ENCODE assay signal across 23 mouse cellular contexts in the genomic region with DNA sequence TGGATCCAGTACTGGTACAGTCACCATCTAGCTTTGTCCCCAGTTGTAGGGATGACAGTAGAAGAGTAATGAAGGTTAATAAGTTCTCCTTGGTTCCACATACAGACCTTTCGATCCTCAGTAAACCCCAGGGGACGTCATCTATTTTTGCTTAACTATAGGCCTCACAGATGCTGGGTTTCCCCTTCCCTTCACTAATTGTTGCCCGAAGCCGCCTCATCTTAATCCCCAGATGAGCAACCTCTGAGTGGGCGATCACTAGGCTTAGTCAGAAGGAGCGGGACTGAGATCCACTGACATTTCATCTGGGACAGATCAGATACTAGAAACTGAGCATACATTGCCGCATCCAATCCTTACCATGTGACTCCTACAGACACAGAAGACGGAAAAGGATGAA. TPM values are rescaled to one million over a fixed set of nuclear protein-coding genes. Genes with fewer than 3 reads are reported as not detected.
A peak's percentile ranks its signal among the peaks of the same experiment; 100 is the strongest.
DNase-seq lines count a peak whose midpoint lies in the region; ATAC-seq and TF ChIP-seq lines count a peak whose summit lies in the region.
"Had no signal": no experiment of that assay in that cellular context is flagged by ENCODE, and none has a peak within 500 bp of the region (broad histone marks: within the 10 kb centered on the region; RNA-seq: fewer than 3 reads in every experiment).

No protein-coding gene starts in this region.

- no peaks in the 10 kb centered on the region for H3K79me2 ChIP-seq in CH12.LX (replicated peaks; ENCODE audit: control insufficient read depth, extremely low read depth, insufficient read depth, poor library complexity, severe bottlenecking)
- H3K79me2 ChIP-seq in myocyte (ENCODE audit: control insufficient read depth, insufficient read depth): no peaks in the 10 kb centered on the region

- dilution Hi-C loops in CH12.LX (cut with MboI; ENCODE audit: extremely low pct_ligation_motif_present, extremely low pct_unique_long_range_greater_than_20kb, low sequenced_read_pairs): no loop called here

- H3K27ac ChIP-seq in forebrain, embryonic 10.5 days: peak overlapping the region; percentile 62
- no peak overlapping the region for H3K27ac ChIP-seq in forebrain, postnatal 0 days (ENCODE audit: low read depth, low read length)
- H3K27ac ChIP-seq in CH12.LX (ENCODE audit: insufficient read depth, low read depth): no peak overlapping the region
- H3K27ac ChIP-seq in stomach, postnatal 0 days (replicated peaks): no peak overlapping the region
- H3K27ac ChIP-seq: forebrain, embryonic 13.5 days; gastrocnemius, adult 2 months; heart, embryonic 13.5 days; hindbrain, embryonic 15.5 days had no signal

- H3ac ChIP-seq in myocyte (ENCODE audit: control insufficient read depth, insufficient read length): no peak overlapping the region

- peak; percentile 85 for TF ChIP-seq EP300 in CH12.LX (IDR thresholded peaks at IDR 0.05; ENCODE audit: low read length)
- TF ChIP-seq EP300 in stomach, postnatal 0 days (optimal IDR thresholded peaks at IDR 0.05): no peak

- no peak for TF ChIP-seq CTCF in forebrain, postnatal 0 days (IDR thresholded peaks at IDR 0.05; ENCODE audit: low read depth)
- no peak for TF ChIP-seq CTCF in CH12.LX (conservative IDR thresholded peaks at IDR 0.05 in 1 of 2, IDR thresholded peaks at IDR 0.05 in 1 of 2; ENCODE audit: low read depth in 2 of 2, low read length in 2 of 2)
- no peak for TF ChIP-seq CTCF in stomach, postnatal 0 days (IDR thresholded peaks at IDR 0.05; ENCODE audit: low read depth)

- TF ChIP-seq RAD21 in CH12.LX (IDR thresholded peaks at IDR 0.05; ENCODE audit: low read depth, low read length): peak; percentile 16

- H3K27me3 ChIP-seq in forebrain, embryonic 10.5 days (ENCODE audit: poor library complexity, severe bottlenecking): no peaks in the 10 kb centered on the region
- no peaks in the 10 kb centered on the region for H3K27me3 ChIP-seq in forebrain, postnatal 0 days (ENCODE audit: insufficient read depth, low read length)
- H3K27me3 ChIP-seq in CH12.LX (replicated peaks) (peaks cover 3% of the 10 kb centered on the region), myocyte (ENCODE audit: control insufficient read depth, insufficient read depth, insufficient read length) (no peaks in the 10 kb centered on the region)
- H3K27me3 ChIP-seq in stomach, postnatal 0 days (ENCODE audit: control insufficient read depth, insufficient read depth, low read length): no peaks in the 10 kb centered on the region
- H3K27me3 ChIP-seq: forebrain, embryonic 13.5 days; heart, embryonic 13.5 days; hindbrain, embryonic 15.5 days had no signal

- WGBS in forebrain, embryonic 10.5 days: 67% methylated on average over 8 of the region's 8 CpGs
- whole genome bisulfite sequencing in forebrain, postnatal 0 days: 57% methylated on average over 8 of the region's 8 CpGs
- 86% methylated on average over 8 of the region's 8 CpGs for WGBS in stomach, postnatal 0 days

- H3K9ac ChIP-seq in forebrain, postnatal 0 days: no peak overlapping the region
- peak overlapping the region; percentile 32; the same call in 1 of the 2 replicates for H3K9ac ChIP-seq in CH12.LX (ENCODE audit: insufficient read depth, low read depth)
- H3K9ac ChIP-seq in stomach, postnatal 0 days (ENCODE audit: low read length): no peak overlapping the region
- H3K9ac ChIP-seq: forebrain, embryonic 13.5 days; heart, embryonic 13.5 days; hindbrain, embryonic 15.5 days had no signal

- no peak overlapping the region for H3K4me2 ChIP-seq in forebrain, postnatal 0 days (ENCODE audit: low read depth)
- peak overlapping the region; percentile 82 for H3K4me2 ChIP-seq in CH12.LX (ENCODE audit: insufficient read depth, low read depth, poor library complexity, severe bottlenecking)
- H3K4me2 ChIP-seq in myocyte (ENCODE audit: low read depth): peak overlapping the region; percentile 62
- no peak overlapping the region for H3K4me2 ChIP-seq in stomach, postnatal 0 days (replicated peaks; ENCODE audit: low read depth)
- H3K4me2 ChIP-seq: forebrain, embryonic 13.5 days; heart, embryonic 13.5 days; hindbrain, embryonic 15.5 days had no signal

- no peak for ATAC-seq in forebrain, postnatal 0 days
- ATAC-seq in stomach, postnatal 0 days (ENCODE audit: low FRiP score, low TSS enrichment): no peak
- ATAC-seq: activated CD4-positive, CD25-positive, alpha-beta regulatory T cell, adult 4 months; CD4-positive, CD25-positive, alpha-beta regulatory T cell, adult 4 months; forebrain, embryonic 13.5 days had no signal

- H3K4me3 ChIP-seq in forebrain, embryonic 10.5 days: no peak overlapping the region
- H3K4me3 ChIP-seq in forebrain, postnatal 0 days (ENCODE audit: low read depth, low read length): no peak overlapping the region
- H3K4me3 ChIP-seq in CH12.LX (replicated peaks in 1 of 3; ENCODE audit: low read depth in 2 of 3, low read length in 2 of 3, poor library complexity in 1 of 3) (no peak overlapping the region), myocyte (no peak overlapping the region)
- H3K4me3 ChIP-seq in stomach, postnatal 0 days (ENCODE audit: low read depth, low read length): no peak overlapping the region
- H3K4me3 ChIP-seq: forebrain, embryonic 13.5 days; gastrocnemius, adult 2 months; heart, embryonic 13.5 days; hindbrain, embryonic 15.5 days had no signal

- H3K9me3 ChIP-seq in forebrain, embryonic 10.5 days: no peaks in the 10 kb centered on the region
- H3K9me3 ChIP-seq in forebrain, postnatal 0 days (ENCODE audit: low read length): no peaks in the 10 kb centered on the region
- H3K9me3 ChIP-seq in CH12.LX (replicated peaks; ENCODE audit: low read length): no peaks in the 10 kb centered on the region
- H3K9me3 ChIP-seq in stomach, postnatal 0 days (ENCODE audit: control insufficient read depth, low read length): no peaks in the 10 kb centered on the region
- H3K9me3 ChIP-seq: forebrain, embryonic 13.5 days; heart, embryonic 13.5 days; hindbrain, embryonic 15.5 days had no signal

- in situ Hi-C loops in CH12.LX (cut with MboI; ENCODE audit: low pct_ligation_motif_present, low pct_unique_long_range_greater_than_20kb, low sequenced_read_pairs): loop anchor here (5.0 kb wide), 1 partner anchor 37 kb away; no protein-coding TSS in a partner anchor

- TF ChIP-seq POLR2A in CH12.LX (IDR thresholded peaks at IDR 0.05; ENCODE audit: low read depth, low read length) (no peak), myocyte (IDR thresholded peaks at IDR 0.05; ENCODE audit: insufficient read length, low read depth) (no peak)

- H3K36me3 ChIP-seq in forebrain, embryonic 10.5 days (replicated peaks): no peaks in the 10 kb centered on the region
- H3K36me3 ChIP-seq in forebrain, postnatal 0 days (ENCODE audit: insufficient read depth): no peaks in the 10 kb centered on the region
- H3K36me3 ChIP-seq in CH12.LX (replicated peaks in 1 of 2; ENCODE audit: control insufficient read depth in 1 of 2, insufficient read depth in 1 of 2, low read length in 1 of 2): no peaks in the 10 kb centered on the region
- H3K36me3 ChIP-seq in myocyte (ENCODE audit: control insufficient read depth, insufficient read depth): no peaks in the 10 kb centered on the region
- H3K36me3 ChIP-seq in stomach, postnatal 0 days (ENCODE audit: control insufficient read depth, insufficient read depth, low read length): no peaks in the 10 kb centered on the region
- H3K36me3 ChIP-seq: heart, embryonic 13.5 days; hindbrain, embryonic 15.5 days had no signal

- no peak for DNase-seq in forebrain, embryonic 10.5 days (ENCODE audit: extremely low spot score, low spot score)
- DNase-seq in forebrain, postnatal 0 days: no peak
- DNase-seq in 3T3-L1 (ENCODE audit: low read depth, low spot score) (peak; percentile 7), CH12.LX (ENCODE audit: extremely low read depth) (peak; percentile 92)
- DNase-seq in stomach, postnatal 0 days (ENCODE audit: low spot score): no peak
- DNase-seq in spleen, adult 18-20 months: no peak
- DNase-seq: adrenal gland, adult 2 months; adrenal gland, postnatal 25 days; cerebellum, adult 2 months; cerebellum, postnatal 10 days; gastrocnemius, adult 2 months; gastrocnemius, postnatal 36 days; heart, adult 11 months; heart, postnatal 36 days had no signal

- peaks cover 21% of the 10 kb centered on the region for H3K4me1 ChIP-seq in forebrain, embryonic 10.5 days
- H3K4me1 ChIP-seq in forebrain, postnatal 0 days (ENCODE audit: insufficient read depth): no peaks in the 10 kb centered on the region
- H3K4me1 ChIP-seq in CH12.LX (ENCODE audit: control insufficient read depth in 1 of 2, insufficient read depth in 2 of 2): peaks cover 25 to 41% of the 10 kb centered on the region in 2 experiments
- no peaks in the 10 kb centered on the region for H3K4me1 ChIP-seq in stomach, postnatal 0 days (replicated peaks; ENCODE audit: control insufficient read depth, insufficient read depth)
- H3K4me1 ChIP-seq: heart, embryonic 13.5 days; hindbrain, embryonic 15.5 days had no signal

TF ChIP-seq in CH12.LX, 34 proteins besides CTCF, POLR2A, EP300 and RAD21 (continues in another document):
- TF ChIP-seq RCOR1 (conservative IDR thresholded peaks at IDR 0.05; ENCODE audit: low read depth, low read length): no peak
- TF ChIP-seq ZKSCAN1 (IDR thresholded peaks at IDR 0.05; ENCODE audit: borderline replicate concordance, low read depth, low read length): no peak

TF ChIP-seq in myocyte, 11 proteins besides CTCF, POLR2A, EP300 and RAD21 (continues in another document):
- no peak for TF ChIP-seq SRF (IDR thresholded peaks at IDR 0.05; ENCODE audit: control insufficient read depth, insufficient read length, low read depth)
- no peak for TF ChIP-seq MYOG (IDR thresholded peaks at IDR 0.05; ENCODE audit: control insufficient read depth in 1 of 3, insufficient read depth in 1 of 3, insufficient read length in 2 of 3, low read depth in 2 of 3)
- TF ChIP-seq TCF3 (IDR thresholded peaks at IDR 0.05; ENCODE audit: insufficient read length, low read depth): no peak

RNA-seq across cellular contexts. Expression of a gene that starts 44.1 kb away (rescaled TPM):
- polyA plus RNA-seq in forebrain, embryonic 10.5 days (2016; fragmentation: Nextera tagmentation; extraction: Ambion mirVana): 1,402 and 1,403 TPM in 2 replicates
- 598 and 928 TPM in 2 replicates for total RNA-seq in forebrain, postnatal 0 days (2014; rRNA removed)
- polyA plus RNA-seq in forebrain, postnatal 0 days (2015; fragmentation: Nextera tagmentation; extraction: Ambion mirVana): 1,180 and 1,503 TPM in 2 replicates
- total RNA-seq in CH12.LX (2012; rRNA removed) (2,433 and 2,459 TPM in 2 replicates), CH12.LX (2014; rRNA removed) (1,302 and 1,462 TPM in 2 replicates)
- polyA plus RNA-seq in CH12.LX (2012; ENCODE audit: insufficient read length, low read depth) (1,181 and 1,419 TPM in 2 replicates), myocyte (2012; fragmentation: generic; extraction: Trizol) (2,680 TPM)
- 2,096 and 2,231 TPM in 2 replicates for polyA plus RNA-seq in stomach, postnatal 0 days (2015; fragmentation: Nextera tagmentation; extraction: Ambion mirVana)

RNA-seq across cellular contexts. Expression of a gene that starts 54.8 kb away (rescaled TPM):
- not detected in 2 replicates for polyA plus RNA-seq in forebrain, embryonic 10.5 days (2016; fragmentation: Nextera tagmentation; extraction: Ambion mirVana)
- not detected in 2 replicates for total RNA-seq in forebrain, postnatal 0 days (2014; rRNA removed)
- polyA plus RNA-seq in forebrain, postnatal 0 days (2015; fragmentation: Nextera tagmentation; extraction: Ambion mirVana): not detected in 2 replicates
- total RNA-seq in CH12.LX (2012; rRNA removed) (not detected in 2 replicates), CH12.LX (2014; rRNA removed) (not detected in 2 replicates)
- polyA plus RNA-seq in CH12.LX (2012; ENCODE audit: insufficient read length, low read depth) (not detected in 2 replicates), myocyte (2012; fragmentation: generic; extraction: Trizol) (not detected)
- polyA plus RNA-seq in stomach, postnatal 0 days (2015; fragmentation: Nextera tagmentation; extraction: Ambion mirVana): not detected in 2 replicates
- total RNA-seq: adrenal gland, adult 2 months; adrenal gland, postnatal 25 days; gastrocnemius, adult 2 months; gastrocnemius, postnatal 36 days; heart, postnatal 36 days; MEL had no signal
- polyA plus RNA-seq: activated CD4-positive, CD25-positive, alpha-beta regulatory T cell, adult 4 months; adrenal gland, adult 2 months; CD4-positive, CD25-positive, alpha-beta regulatory T cell, adult 4 months; cerebellum, adult 2 months; embryonic facial prominence, embryonic 11.5 days; forebrain, embryonic 13.5 days; heart, embryonic 13.5 days; heart, postnatal 0 days; hindbrain, embryonic 15.5 days had no signal

Comparison
In these comparisons a context has a peak if more than half of its experiments do, and no peak if none do; other contexts are left out.
1. DNase-seq: peak in 3T3-L1 (single experiment) and CH12.LX (single experiment); none in forebrain, embryonic 10.5 days (single experiment), forebrain, postnatal 0 days (single experiment), stomach, postnatal 0 days (single experiment) and spleen, adult 18-20 months (0 of 2).
2. H3K4me2 ChIP-seq: peak in CH12.LX (single experiment) and myocyte (single experiment); none in forebrain, postnatal 0 days (single experiment) and stomach, postnatal 0 days (single experiment).